Mouse (Mus musculus) brain, embryonic 14.5 days (tissue): ENCODE data around the gene Nipa2.

ENCODE experiments used
- CTCF ChIP-seq: fragments of 200-500 bp; IDR thresholded peaks from 2 replicates; pipeline ENCODE4 v1.5.1; 2012; ENCODE audit warnings: inconsistent platforms, mild to moderate bottlenecking, moderate library complexity, borderline replicate concordance; ENCODE audit not compliant: insufficient read depth, insufficient read length; ENCODE audit errors: extremely low read depth
- POLR2A ChIP-seq: fragments of 200-500 bp; IDR thresholded peaks from 2 replicates; pipeline ENCODE4 v1.6.1; 2012; ENCODE audit warnings: mild to moderate bottlenecking, inconsistent platforms, borderline replicate concordance; ENCODE audit not compliant: poor library complexity, insufficient read depth, insufficient read length, severe bottlenecking; ENCODE audit errors: extremely low read depth

DNA sequence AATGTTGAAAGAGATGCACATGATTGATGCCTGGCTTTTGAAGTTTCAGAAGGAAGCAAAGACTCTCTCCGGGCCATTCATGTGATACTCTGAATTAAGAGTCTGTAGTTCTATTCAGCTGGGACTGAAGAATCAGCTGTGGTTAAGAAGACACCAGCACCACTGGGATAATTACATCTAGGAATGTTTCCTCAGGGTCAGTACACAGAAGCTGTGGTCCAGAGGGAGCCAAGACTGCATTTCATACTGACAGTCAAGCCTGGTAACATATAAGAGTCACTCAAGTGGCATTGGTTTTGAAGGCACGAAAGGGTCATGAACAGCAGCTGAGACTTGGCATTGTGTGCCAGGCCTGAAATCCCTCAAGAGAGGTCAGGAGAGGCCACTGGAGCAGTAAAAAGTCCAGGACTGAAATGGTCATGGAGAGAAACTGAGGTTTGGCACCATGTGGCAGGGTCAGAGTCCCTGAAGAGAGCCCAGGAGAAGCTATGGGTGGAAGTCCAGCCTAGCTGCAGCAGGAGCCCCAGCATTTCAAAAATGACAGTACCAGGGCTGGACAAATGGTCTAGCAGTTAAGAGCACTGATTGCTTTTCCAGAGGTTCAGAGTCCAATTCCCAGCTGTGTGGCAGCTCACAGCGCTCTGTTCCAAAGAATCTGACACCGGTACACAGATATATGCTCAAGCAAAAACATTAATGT, 48.2 kb upstream of the Nipa2 start:
- no peak for TF ChIP-seq CTCF
- TF ChIP-seq POLR2A, result no peak
